Mouse (Mus musculus) retina, postnatal 7 days (tissue): ENCODE data around the gene Wasl.
A peak's percentile ranks its signal among the peaks of the same experiment; 100 is the strongest.

Experiments
- DNase-seq: peaks from one replicate; pipeline ENCODE4 v3.0.0-alpha.2; 2012; ENCODE audit warnings: low read depth, low spot score

The Wasl gene

DNA sequence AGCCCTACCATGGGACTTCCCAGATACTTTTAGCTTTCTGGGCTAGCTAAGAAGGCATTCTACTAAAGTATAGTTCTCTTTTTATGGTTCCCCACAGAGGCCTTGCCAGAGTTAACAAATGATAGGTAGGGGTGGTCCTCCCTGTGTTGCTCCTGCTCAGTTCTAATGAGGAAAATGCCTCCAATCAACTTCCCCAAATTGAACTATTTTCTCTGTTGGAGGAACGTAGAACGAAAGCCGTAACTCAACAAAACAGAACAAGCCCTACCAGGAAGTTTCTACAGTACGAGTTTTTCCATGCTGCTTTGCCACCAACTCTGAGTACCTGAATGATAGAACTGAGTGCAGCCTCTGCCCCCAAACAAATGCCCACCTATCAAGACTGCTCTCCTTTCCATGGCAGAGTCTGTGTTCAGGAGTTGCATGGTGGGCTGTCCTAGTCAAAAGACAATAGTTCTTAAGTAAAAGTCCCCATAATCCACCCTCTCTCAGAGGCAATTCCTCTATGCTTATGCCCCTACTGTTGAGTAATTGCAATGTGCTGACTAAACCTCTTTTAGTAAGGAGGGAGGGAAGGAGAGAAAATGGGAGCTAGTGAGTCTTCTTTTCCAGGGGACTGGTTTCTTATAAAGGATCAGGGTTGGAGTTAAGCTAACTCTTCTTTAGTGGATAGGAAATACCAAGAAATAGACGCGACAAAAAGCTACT lies 19.3 kb downstream of the Wasl start:
- DNase-seq, result no peak

DNA sequence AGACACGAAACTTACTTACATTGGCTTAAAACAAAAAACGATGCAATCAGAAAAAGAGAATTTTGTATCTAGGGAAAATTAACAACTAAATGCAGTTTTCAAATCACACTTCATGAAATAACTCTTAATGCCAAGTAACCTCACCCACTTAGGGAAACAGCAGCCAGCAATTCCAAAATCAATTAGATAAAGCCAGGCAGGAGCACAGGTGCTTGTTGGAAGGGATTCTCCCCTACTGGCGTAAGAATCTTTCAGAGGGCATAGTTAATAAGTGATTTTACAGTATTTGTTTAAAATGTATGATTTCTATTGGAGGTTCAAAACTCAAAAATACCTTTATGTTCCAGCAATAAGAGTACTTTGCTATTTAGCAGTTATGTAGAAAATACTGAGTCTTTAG lies 21.8 kb downstream of the Wasl start:
- no peak for DNase-seq

DNA sequence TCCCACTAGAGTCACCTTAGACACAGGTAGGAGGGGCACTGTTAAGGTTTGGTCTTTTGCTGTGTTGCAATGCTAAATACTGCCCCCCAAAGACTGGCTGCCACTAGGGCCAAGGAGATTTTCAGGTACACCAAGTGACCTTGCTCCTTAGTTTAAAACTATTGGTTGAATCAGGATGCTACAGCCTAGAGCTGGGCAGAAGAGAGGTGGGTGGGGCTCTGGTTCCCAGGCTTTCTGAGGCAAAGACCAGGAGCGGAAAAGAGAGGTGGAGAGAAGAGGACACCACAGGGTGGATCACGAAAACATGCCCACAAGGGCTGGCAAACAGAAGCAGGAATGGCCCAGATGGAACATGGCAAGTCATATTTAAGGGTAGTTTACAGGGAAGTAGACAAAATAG lies 22.6 kb downstream of the Wasl start:
- DNase-seq, result no peak

DNA sequence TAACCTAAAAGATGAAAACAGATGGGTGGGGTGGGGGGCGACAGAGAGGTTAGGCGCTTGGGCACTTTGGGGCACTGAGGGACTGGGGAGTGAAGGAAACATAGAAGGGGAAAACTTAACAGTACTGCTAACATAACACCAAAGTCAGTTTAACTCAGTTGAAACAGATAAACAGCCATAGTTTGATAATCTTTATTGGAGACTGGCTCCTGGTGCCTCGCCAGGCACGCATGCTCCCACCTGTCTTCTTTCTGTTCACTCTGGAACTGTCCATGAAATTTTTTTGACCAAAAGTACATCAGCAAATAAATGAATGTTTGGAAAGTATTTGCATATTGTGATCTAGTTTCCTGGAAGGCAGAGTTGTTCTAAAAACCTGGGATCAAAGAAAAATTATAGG lies 23.5 kb downstream of the Wasl start:
- DNase-seq, result no peak

DNA sequence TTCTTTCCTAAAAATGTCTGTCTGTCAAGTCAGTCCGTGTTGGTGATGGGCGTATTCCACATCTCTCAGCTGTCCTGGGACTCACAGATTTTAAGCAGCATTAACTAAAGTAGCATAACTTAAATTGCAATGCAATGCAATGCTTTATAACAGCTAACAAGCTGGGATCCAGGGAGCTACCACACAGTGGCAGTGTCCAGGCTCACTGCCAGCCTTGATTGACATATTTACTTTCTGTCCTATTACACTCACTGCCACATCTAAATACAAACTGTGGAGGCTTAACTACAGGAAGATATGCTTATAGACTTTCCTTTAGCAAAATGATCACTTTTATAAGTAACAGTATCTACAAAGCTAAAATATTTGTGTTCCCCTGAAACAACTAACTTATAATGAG lies 29.0 kb downstream of the Wasl start:
- no peak for DNase-seq

DNA sequence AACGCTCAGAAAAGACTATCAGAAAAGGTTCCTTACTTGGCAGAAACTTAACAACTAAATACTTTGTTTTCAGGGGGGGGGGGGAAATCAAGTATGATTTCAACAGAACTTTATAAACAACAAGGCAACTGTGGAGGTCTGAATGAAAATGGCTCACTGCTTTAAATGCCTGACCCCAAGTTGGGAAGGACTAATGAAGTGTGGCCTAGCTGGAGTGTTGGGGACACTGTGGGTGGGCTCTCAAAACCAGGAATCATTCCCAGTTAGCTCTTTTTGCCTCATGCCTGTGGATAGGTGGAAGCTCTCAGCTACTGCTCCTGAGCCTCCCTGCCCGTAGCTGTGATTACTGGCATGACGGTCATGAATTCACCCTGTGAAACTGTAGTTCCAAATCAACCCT lies 30.7 kb downstream of the Wasl start:
- DNase-seq, result no peak

DNA sequence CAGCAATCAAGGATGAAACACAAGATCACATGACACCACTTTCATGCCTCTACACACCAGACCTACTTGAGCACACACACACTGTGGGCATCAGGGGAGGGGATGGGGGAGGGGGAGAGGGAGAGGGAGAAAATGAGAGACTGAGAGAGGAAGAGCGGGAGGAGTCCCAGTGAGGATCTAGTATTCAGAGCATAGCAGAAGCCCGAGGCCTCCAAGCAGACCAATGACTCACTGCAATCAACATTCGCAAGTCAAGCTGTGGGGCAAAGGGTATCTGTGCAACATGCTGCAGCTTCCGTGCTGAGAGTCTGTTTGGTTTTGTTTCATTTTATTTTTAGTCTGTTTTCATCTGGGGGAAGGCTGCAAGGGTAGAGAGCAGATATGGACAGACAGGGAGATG lies 32.7 kb downstream of the Wasl start:
- DNase-seq, result no peak

DNA sequence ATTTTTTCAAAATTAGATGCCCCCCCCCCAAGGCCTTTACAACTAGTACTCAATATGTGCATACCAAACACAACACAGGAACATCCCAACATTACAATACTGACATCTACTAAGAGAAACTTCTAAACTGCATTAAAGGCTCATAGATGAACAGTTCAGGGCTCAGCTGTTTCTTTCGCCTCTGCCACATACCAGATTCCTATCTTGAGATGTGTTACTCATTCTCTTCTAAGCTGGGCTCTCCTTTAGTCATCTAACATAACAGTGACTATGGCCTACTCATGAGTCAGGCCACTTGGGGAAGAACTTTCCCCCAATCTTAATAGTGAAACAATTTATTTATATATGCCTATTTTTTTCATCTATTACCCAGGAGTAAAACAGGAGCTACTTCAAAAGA lies 36.3 kb downstream of the Wasl start:
- DNase-seq, result no peak

DNA sequence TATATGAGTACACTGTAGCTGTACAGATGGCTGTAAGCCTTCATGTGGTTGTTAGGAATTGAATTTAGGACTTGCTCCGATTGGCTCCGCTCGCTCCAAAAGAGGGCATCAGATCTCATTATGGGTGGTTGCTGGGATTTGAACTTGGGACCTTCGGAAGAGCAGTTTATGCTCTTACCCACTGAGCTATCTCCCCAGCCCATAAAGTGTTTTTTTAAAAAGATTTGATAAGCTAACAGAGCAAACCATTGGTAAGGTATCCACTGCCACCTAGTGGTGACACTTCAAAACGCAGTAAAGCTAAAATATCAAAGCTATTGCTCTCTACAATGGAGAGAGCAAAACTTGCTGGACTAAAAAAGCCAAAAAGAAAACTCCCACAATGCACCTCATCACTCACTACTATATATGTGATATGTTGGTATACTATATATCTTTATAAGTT lies 37.2 kb downstream of the Wasl start:
- DNase-seq, result peak; percentile 37

DNA sequence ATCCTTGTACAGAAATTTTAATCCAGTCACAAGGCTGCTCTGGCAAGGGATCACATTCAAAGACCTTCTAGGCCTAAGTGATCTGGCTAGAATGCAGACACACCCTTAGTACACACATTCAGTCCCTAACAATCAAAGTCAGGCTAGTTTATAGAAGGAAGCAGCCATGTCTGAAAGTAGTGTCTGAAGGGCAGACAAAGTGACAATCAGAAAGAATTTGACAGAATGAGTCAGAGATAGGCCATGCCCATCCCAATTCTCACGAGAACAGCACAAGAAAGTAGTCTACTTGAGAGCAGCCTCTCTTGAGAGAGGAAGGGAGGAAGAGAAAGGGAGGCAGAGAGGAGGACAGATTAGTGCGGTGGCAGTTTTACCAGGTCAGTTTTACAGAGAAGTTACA lies 42.7 kb downstream of the Wasl start:
- DNase-seq, result no peak

DNA sequence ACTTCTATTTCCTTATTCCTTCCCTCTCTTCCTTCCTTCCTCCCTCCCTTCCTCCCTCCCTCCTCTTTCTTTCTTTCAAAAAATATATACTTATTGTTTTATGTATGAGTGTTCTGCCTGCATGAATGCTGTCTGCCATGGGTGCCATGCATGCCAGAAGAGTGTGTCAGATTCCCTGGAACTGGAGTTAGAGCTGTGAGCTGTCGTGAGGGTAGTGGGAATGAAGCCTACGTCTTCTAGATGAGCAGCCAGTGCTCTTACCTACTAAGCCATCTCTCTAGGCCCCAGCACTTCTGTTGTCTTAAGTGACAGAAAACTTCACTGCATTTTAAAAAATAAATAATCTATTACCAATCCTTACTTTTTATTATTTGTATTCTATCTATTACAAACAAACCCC lies 43.9 kb downstream of the Wasl start:
- DNase-seq, result no peak

DNA sequence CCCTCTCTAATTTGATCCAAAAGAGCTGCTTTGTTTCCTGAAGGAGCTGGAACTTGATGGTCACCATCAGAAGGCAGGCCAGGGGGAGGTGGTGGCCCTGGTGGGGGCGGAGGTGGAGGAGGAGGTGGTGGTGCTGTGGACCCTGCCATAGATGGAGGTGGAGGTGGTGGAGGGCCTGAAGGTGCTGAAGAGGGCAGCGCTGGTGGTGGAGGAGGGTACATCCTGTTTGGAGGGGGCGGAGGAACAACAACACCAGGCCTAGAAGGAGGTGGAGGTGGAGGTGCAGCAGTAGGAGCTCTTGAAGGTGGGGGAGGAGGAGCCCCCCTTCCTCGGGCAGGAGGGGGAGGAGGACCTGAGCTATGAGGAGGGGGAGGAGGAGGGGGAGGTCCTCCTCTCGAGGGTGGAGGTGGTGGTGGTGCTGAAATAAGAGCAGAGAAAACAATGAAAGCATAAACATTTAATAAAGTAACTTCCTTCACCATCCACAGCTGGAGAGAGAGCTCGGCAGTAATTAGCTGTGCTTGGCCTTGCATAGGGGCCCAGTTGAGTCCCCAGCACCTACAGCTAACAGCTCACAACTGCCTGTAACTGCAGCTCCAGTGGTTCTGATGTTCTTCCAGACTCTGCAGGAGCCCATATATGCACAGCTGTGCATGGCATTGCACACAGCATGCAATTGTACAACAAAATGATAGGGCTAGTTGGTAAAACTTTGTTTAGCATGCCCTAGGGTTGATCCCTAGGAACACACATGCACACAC lies 45.3 kb downstream of the Wasl start:
- no peak for DNase-seq

DNA sequence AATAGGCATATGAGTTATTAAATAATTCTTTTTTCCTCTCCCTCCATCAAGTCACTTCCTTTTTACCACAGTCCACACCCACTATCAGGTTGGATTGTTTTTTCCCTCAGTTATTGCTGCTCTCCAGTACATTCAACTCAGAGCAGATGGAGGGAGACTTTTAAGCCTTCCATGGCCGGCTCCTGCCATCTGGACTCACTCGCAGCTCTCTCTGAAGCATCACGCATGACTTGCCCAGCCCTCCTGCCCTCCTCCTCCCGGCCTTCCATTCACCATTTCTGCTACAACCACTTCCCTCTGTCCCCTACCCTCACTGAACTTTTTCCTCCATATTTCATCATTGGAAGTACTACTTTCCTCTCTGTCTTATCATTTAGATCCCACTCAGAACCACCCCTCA lies 48.1 kb downstream of the Wasl start:
- DNase-seq, result no peak

DNA sequence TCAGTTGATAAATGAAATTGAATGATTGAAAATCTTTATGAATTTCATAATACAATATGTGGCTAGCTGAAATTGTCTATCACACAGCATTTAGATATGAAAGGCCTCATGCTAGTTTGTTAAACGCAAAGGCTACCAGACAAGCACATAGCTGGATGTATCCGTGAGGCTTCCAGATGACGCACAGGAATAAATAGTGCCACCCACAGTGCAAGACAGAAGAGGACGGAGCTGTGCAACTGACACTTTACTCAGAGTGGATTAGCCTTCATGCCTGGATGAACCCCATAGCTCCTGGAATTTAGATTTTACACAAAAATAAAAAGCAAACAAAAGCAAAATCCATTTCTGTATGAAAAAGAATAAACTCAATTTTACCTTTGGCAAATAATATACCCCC lies 50.9 kb downstream of the Wasl start:
- no peak for DNase-seq

DNA sequence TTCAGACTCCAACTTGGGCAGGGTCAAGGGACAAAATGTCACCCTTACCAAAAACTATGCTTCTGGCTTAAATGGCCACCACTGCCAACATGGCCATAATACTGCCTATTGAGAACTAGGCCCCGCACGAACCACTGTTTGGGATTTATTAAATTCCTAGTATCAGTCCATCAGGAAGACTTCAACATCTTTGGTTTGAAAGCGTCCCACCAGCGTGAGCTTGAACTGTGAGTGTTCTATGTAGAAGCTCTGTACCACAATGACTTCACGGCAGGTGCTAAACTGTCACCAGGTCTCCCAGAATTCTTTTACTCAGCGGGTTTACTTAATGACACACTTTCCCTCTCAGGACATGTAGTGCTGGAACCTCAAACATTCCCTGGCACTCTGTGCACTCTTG lies 51.5 kb downstream of the Wasl start:
- DNase-seq, result no peak

DNA sequence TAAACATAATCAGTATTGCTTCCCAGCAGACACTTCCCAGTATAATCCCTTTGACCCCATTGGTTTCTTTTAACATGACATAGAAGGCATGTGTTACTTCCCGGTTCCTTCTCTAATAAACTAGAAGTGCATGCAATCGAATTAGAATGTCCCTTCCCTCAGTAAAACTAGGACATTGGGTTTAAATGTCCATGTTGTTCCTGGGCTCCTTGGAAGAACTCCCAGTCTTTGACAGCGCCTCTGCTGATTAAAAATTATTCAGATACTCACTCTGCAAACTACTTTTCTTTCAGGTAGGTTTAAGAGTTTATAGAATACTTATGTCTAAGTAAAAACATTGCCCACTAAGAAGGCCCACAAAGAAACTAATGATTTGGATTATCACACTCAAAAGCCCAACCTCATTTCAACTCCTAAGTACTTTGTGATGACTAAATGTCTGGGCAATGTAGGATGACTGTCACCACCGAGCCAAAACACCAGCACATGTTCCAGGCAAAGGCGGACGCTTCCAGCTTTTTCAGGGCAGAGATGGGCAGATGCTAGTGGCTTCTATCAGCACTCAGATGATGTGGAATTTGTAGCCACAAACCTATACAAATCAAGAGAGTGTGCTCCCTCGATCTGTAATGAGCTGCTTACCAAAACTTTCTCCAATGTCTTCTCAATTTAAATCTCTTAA lies 52.6 kb downstream of the Wasl start:
- DNase-seq, result no peak

DNA sequence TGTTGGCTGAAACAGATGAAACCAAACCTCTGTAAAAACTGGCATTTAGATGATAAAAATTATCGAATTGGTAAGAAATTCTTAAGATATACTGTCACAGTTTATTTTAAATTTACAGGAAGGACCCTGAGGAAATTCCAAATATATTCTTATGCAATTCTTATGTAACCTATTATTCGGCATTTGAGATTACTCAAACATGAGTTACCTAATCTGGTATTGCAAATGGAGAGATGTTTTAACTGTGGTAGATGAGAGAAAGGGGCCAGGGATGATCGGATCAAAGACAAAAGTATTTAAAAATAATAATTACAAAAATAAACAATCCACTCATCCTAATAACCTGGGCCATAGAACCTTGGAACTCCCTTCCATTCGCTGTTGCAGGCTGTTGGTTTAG lies 54.5 kb downstream of the Wasl start:
- no peak for DNase-seq

DNA sequence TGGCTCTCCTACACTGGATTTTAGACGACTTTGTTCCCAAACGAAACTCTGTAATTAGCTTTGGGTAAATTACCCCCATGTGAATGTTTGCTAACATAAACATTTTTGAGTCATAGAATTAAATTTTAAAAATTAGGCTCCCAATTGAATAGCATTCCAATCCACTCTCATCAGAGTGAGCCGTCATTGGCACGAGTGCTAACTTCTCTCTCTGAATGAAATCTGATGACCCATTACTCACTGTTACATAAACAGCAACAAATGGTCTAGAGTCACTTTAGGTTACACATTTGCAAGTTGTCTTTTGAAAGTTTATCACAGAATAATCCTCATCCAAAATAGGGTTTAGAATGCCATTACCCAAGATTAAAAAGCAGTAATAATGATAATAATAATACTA lies 55.3 kb downstream of the Wasl start:
- no peak for DNase-seq

DNA sequence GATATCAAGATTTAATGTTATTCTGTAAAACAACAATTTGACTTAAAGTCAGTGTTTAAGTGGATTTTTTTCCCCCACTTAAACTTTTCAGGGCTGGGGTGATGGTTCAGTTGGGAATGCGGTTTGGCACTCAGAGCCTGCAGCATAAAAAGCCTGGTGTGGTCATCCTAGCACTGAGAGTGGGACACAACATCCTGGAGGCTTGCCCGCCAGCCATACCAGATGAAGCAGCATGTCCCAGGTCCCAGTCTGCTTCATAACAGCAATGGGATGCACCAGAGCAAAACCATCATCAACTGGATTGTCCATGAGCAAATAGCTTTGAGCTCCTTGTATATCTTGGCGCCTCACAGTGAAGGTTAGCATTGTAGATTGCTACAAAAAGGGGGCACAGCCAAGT lies 56.1 kb downstream of the Wasl start:
- no peak for DNase-seq

DNA sequence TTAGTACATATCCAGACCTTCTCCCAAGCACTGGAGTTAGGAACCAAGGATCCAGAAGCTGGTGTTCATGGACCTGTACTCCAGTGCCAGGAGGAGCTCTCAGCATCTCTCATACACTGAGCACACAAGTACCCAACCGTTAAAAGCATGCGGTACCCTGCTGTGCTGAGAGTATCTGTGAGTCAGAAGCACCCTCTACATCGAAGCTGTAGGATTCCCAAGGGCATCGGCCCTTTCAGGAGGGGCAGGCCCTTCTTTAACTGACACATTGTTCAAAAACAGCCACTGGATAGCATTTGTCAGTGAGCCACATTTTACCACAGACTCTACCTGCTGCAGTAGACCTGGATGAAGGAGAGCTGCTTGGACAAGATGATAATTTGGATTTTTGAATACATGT lies 56.7 kb downstream of the Wasl start:
- no peak for DNase-seq

DNA sequence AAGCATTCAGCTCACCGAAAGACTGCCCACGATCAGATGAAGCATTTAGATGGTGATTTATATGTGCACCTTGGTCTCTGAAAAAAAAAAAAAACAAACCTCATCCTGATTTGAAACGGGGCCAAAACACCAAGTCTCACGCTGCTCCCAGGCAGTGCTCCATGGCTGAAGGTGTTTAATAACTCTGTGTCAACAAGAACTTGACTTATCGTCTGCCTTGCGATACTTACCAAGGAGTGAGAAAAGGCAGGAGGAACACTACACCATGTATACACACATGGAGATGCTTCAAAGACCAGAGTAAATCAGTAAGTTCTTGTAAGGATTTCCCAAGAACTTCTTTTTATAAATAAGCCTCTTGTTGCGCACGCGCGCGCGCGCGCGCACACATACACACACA lies 57.3 kb downstream of the Wasl start:
- no peak for DNase-seq

DNA sequence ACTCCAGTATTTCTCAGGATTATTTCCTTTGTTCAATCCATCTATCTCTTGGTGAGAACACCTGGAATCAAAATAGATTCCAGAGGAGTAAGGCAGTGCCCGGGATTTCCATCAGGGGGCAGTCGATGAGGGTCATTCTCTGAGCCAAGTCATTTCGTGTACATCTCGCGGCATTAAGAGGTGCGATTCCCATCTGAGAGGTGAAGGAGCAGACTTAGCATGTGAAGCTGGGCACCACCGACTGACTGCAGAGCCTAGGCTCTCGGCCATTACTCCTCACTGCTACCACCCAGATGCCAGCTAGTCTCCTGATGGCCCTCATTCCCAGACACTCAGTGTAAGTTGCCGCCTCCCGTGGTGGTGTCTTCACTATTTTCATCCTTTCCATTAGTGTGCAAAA lies 58.3 kb downstream of the Wasl start:
- DNase-seq, result no peak

DNA sequence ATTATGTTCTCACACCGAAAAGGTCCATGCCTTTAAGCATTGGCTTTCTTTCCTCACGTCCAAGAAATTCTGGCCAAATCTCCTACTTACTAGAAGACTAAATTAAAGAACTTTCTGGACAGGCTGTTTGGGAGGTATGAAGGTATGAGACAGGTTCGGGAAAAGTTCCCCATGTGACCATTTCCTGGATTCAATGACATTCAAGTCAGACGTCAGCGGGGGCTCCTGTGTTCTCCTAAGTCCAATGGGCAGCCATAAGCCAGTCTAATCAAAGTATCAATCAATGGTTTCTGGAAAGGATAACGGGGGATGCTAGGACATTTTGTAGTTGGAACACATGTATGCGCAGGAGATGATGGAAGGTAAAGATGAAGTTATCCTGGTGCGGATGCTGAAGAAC lies 59.2 kb downstream of the Wasl start:
- no peak for DNase-seq
